Mouse (Mus musculus) heart, adult 2 months (tissue): ENCODE data around the gene Gm4302.
"Not testable (repeated sequence)": the region's sequence is repeated elsewhere in the genome, so short reads cannot be mapped to it uniquely, and the experiment has no call there.

ENCODE experiments used
- CTCF ChIP-seq: fragments of 200-600 bp; IDR thresholded peaks from 2 replicates; pipeline ENCODE4 v1.8.1; 2022; ENCODE audit warnings: antibody characterized with exemption, mild to moderate bottlenecking, moderate library complexity
- EP300 ChIP-seq: fragments of 200-500 bp; IDR thresholded peaks from 2 replicates; pipeline ENCODE4 v1.6.1; 2011; ENCODE audit warnings: low read depth, low read length, control low read depth; ENCODE audit not compliant: insufficient read depth

GRCm38 (mm10) chr10:100350793-100351192 is 10.2 kb downstream of the Gm4302 start, which contains the start of gene Gm4305:
- not testable (repeated sequence) for TF ChIP-seq CTCF, EP300
